Mouse (Mus musculus) forelimb bud, embryonic 11.5 days (tissue): ENCODE results near the gene Pou2af1.

Experiments
- DNase-seq: peaks from one replicate; pipeline ENCODE4 v3.0.0-alpha.2; 2012; ENCODE audit warnings: low read depth, low spot score

Gene Pou2af1

GRCm38 (mm10) chr9:51213023-51213728, at the start of gene Pou2af1:
Pou2af1 (plus strand) TSS chr9:51213708.
- no peak for DNase-seq

GRCm38 (mm10) chr9:51163989-51164388, 49.5 kb upstream of the Pou2af1 start:
- no peak for DNase-seq

- no peak for DNase-seq
Measured at GRCm38 (mm10) chr9:51165312-51166180, 48.0 kb upstream of the Pou2af1 start, which contains the start of gene Gm32742. Gm32742 (minus strand) TSS chr9:51165517.

- DNase-seq, result no peak
Measured at GRCm38 (mm10) chr9:51167954-51168353, 45.6 kb upstream of the Pou2af1 start.

- DNase-seq, result no peak
Measured at GRCm38 (mm10) chr9:51168698-51169097, 44.8 kb upstream of the Pou2af1 start.

- DNase-seq, result no peak
Measured at GRCm38 (mm10) chr9:51169133-51169532, 44.4 kb upstream of the Pou2af1 start.

GRCm38 (mm10) chr9:51170298-51170697, 43.2 kb upstream of the Pou2af1 start:
- DNase-seq, result no peak

GRCm38 (mm10) chr9:51174890-51175464, 38.5 kb upstream of the Pou2af1 start:
- DNase-seq, result no peak

- no peak for DNase-seq
Measured at GRCm38 (mm10) chr9:51175722-51176121, 37.8 kb upstream of the Pou2af1 start.

- DNase-seq, result no peak
Measured at GRCm38 (mm10) chr9:51178297-51178696, 35.2 kb upstream of the Pou2af1 start.

- no peak for DNase-seq
Measured at GRCm38 (mm10) chr9:51180621-51181020, 32.9 kb upstream of the Pou2af1 start.

- no peak for DNase-seq
Measured at GRCm38 (mm10) chr9:51182716-51183710, 30.5 kb upstream of the Pou2af1 start.

GRCm38 (mm10) chr9:51185386-51185785, 28.1 kb upstream of the Pou2af1 start:
- no peak for DNase-seq

GRCm38 (mm10) chr9:51185871-51186270, 27.6 kb upstream of the Pou2af1 start:
- no peak for DNase-seq

- no peak for DNase-seq
Measured at GRCm38 (mm10) chr9:51190655-51191054, 22.9 kb upstream of the Pou2af1 start.

GRCm38 (mm10) chr9:51194790-51195189, 18.7 kb upstream of the Pou2af1 start:
- DNase-seq, result no peak

GRCm38 (mm10) chr9:51208974-51209332, 4.6 kb upstream of the Pou2af1 start:
- no peak for DNase-seq

- DNase-seq, result no peak
Measured at GRCm38 (mm10) chr9:51211191-51211590, 2.3 kb upstream of the Pou2af1 start.

- DNase-seq, result no peak
Measured at GRCm38 (mm10) chr9:51213729-51214237, 275 bp downstream of the Pou2af1 start.

GRCm38 (mm10) chr9:51215311-51215710, 1.8 kb downstream of the Pou2af1 start:
- DNase-seq, result no peak

- no peak for DNase-seq
Measured at GRCm38 (mm10) chr9:51215949-51216348, 2.4 kb downstream of the Pou2af1 start.
